Mouse (Mus musculus): ENCODE results near the gene Ikzf3. TPM values are rescaled to one million over a fixed set of nuclear protein-coding genes. Genes with fewer than 3 reads are reported as not detected.

Gene Ikzf3
- polyA plus RNA-seq, 1 experiment = 0.10 TPM

DNA sequence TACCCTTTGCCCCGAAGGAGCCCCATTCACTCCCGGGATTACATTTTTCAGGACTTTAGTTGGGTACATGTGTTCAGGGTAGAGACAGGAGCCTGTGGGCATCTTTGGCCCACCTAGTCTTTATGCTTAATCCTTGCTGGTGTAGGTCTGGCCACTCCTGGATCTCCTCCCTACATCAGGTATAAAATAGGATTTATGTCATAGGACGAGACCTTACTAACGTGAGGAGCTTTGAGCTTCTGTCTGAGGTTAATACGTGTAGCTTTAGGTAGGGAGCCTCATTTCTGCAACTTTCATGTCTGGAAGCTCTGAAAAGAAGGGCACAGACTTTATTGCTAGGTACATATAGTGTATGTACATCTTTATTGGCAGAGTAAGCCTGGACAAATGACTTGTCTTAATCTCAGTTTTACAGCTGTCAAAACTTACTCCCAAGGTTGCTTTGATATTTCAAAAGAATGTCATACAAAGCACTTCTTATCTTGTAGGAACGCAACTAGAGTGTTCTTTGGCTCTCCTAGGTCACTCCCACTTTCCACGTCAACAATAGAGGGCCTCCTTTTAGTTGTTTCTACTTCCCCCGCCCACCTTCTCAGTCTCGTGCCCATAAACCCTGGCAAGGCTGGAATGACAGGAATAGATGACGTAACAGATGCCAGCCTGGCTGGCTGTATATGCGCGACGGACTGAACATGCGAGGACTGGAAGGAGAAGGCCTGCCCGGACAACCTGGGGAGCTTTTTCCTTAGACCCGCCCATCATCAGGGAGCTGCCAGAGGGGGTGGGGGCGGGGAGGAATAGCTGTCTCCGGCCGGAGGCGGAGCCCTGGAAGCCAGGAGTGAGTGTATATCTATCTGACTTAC, 42.1 kb upstream of the Ikzf3 start:
- Histone ChIP-seq H3K4me3 (ENCODE audit: control insufficient read depth, low read depth, low read length) (peak overlapping the region; percentile 88), H3K27me3 (ENCODE audit: control insufficient read depth, insufficient read depth, low read length) (no peaks in the 10 kb centered on the region), H3K36me3 (ENCODE audit: control insufficient read depth, insufficient read depth, low read length) (no peaks in the 10 kb centered on the region), H3K4me1 (ENCODE audit: control insufficient read depth, insufficient read depth, low read length) (peaks cover 5% of the 10 kb centered on the region), H3K27ac (ENCODE audit: control insufficient read depth, insufficient read depth, low read depth, low read length) (peak overlapping the region; percentile 83)
- TF ChIP-seq CTCF (IDR thresholded peaks at IDR 0.05; ENCODE audit: control insufficient read depth, insufficient read depth, insufficient replicate concordance, low read depth, low read length) = no peak
- peak; percentile 65; the same call in 1 of the 2 replicates for TF ChIP-seq POLR2A (IDR thresholded peaks at IDR 0.05; ENCODE audit: control insufficient read depth, low read depth, low read length)

- Histone ChIP-seq H3K4me3 (ENCODE audit: control insufficient read depth, low read depth, low read length) (peak within 1 kb of the TSS; percentile 88), H3K27me3 (ENCODE audit: control insufficient read depth, insufficient read depth, low read length) (no peaks in the 10 kb centered on the region), H3K27ac (ENCODE audit: control insufficient read depth, insufficient read depth, low read depth, low read length) (peak within 1 kb of the TSS; percentile 83), H3K4me1 (ENCODE audit: control insufficient read depth, insufficient read depth, low read length) (peaks cover 5% of the 10 kb centered on the region), H3K36me3 (ENCODE audit: control insufficient read depth, insufficient read depth, low read length) (no peaks in the 10 kb centered on the region)
- TF ChIP-seq POLR2A (IDR thresholded peaks at IDR 0.05; ENCODE audit: control insufficient read depth, low read depth, low read length) (peak; percentile 64), CTCF (IDR thresholded peaks at IDR 0.05; ENCODE audit: control insufficient read depth, insufficient read depth, insufficient replicate concordance, low read depth, low read length) (no peak)
Measured at GRCm38 (mm10) chr11:98586892-98587563, 41.2 kb upstream of the Ikzf3 start, which contains the start of gene Ormdl3. TSS of gene Ormdl3 (minus strand) at chr11:98587368.

DNA sequence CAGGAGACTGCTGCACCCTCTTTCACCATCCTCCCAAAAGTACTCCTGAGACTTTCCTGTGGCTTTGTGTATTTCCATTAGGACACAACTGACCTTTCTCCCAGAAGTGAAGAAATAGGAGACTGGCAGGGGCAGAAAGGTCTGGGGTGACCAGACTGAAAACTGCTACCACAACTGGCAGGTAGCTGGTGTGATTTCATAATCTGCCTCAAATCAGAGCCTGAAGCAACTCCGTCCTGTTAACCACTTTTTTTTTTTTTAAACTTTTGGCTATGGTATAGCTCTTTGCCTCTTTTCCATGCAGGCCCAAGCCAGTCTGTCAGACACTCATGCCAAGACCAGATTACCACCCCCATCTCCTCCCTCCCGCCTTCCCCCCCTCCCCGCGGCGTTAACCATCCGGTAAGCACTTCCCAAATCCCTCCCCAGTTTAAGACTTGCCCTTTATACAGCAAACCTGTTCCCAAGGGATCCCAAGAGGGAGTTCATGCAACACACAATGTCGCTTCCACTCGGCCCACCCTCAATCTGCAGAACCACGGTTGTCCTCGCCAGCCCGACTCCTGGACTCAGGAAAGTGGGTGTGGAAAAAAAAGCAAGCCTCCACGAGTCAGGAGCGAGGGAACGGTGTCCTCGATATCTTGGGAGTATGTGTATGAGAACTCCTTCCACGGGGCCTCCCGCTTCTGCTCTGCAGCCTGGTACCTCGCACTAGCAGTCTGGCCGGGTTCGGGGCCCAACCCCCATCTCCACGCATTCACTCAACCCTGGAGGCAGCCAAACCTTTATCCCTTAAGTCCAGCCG, 40.5 kb upstream of the Ikzf3 start:
- H3K4me3 ChIP-seq (ENCODE audit: control insufficient read depth, low read depth, low read length) = peak overlapping the region; percentile 88
- no peaks in the 10 kb centered on the region for H3K27me3 ChIP-seq (ENCODE audit: control insufficient read depth, insufficient read depth, low read length)
- H3K27ac ChIP-seq (ENCODE audit: control insufficient read depth, insufficient read depth, low read depth, low read length) = peak overlapping the region; percentile 37
- TF ChIP-seq POLR2A (IDR thresholded peaks at IDR 0.05; ENCODE audit: control insufficient read depth, low read depth, low read length) = no peak
- no peak for TF ChIP-seq CTCF (IDR thresholded peaks at IDR 0.05; ENCODE audit: control insufficient read depth, insufficient read depth, insufficient replicate concordance, low read depth, low read length)
- no peaks in the 10 kb centered on the region for H3K36me3 ChIP-seq (ENCODE audit: control insufficient read depth, insufficient read depth, low read length)
- peaks cover 5% of the 10 kb centered on the region for H3K4me1 ChIP-seq (ENCODE audit: control insufficient read depth, insufficient read depth, low read length)

DNA sequence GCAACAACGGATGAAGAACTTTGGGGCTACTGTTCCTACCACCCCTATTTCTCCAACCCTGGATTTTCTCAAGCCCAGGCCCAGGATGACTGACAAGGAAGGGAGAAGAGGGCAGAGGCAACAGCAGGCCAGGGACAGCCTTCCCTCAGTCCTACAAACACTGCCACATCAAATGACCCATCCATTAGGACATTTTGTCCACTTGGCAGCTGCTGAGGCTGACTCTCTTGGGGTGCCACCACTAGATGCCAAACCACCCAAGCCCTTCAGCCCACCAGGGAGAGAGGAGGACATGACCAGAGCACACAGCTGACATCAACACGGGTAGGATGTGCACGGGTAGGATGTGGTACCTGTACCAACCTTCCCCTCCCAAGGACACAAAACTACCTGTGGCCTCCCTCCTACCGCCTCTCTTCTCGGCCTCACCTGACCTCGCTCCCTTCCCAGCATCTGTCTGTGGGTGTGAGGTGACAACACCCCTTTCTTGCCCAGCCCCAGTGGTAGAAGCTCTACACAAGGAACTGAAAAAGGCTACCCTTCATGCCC, 38.9 kb upstream of the Ikzf3 start:
- H3K36me3 ChIP-seq (ENCODE audit: control insufficient read depth, insufficient read depth, low read length) = no peaks in the 10 kb centered on the region
- no peak overlapping the region for H3K27ac ChIP-seq (ENCODE audit: control insufficient read depth, insufficient read depth, low read depth, low read length)
- no peak for TF ChIP-seq CTCF (IDR thresholded peaks at IDR 0.05; ENCODE audit: control insufficient read depth, insufficient read depth, insufficient replicate concordance, low read depth, low read length)
- no peak for TF ChIP-seq POLR2A (IDR thresholded peaks at IDR 0.05; ENCODE audit: control insufficient read depth, low read depth, low read length)
- no peaks in the 10 kb centered on the region for H3K27me3 ChIP-seq (ENCODE audit: control insufficient read depth, insufficient read depth, low read length)
- H3K4me3 ChIP-seq (ENCODE audit: control insufficient read depth, low read depth, low read length) = peak overlapping the region; percentile 88
- H3K4me1 ChIP-seq (ENCODE audit: control insufficient read depth, insufficient read depth, low read length) = peaks cover 5% of the 10 kb centered on the region

GRCm38 (mm10) chr11:98584146-98584545, 38.3 kb upstream of the Ikzf3 start:
- Histone ChIP-seq H3K4me3 (ENCODE audit: control insufficient read depth, low read depth, low read length) (no peak overlapping the region), H3K27ac (ENCODE audit: control insufficient read depth, insufficient read depth, low read depth, low read length) (no peak overlapping the region), H3K36me3 (ENCODE audit: control insufficient read depth, insufficient read depth, low read length) (no peaks in the 10 kb centered on the region), H3K4me1 (ENCODE audit: control insufficient read depth, insufficient read depth, low read length) (peaks cover 5% of the 10 kb centered on the region), H3K27me3 (ENCODE audit: control insufficient read depth, insufficient read depth, low read length) (no peaks in the 10 kb centered on the region)
- no peak for TF ChIP-seq CTCF (IDR thresholded peaks at IDR 0.05; ENCODE audit: control insufficient read depth, insufficient read depth, insufficient replicate concordance, low read depth, low read length)
- TF ChIP-seq POLR2A (IDR thresholded peaks at IDR 0.05; ENCODE audit: control insufficient read depth, low read depth, low read length) = no peak

- H3K36me3 ChIP-seq (ENCODE audit: control insufficient read depth, insufficient read depth, low read length) = no peaks in the 10 kb centered on the region
- no peaks in the 10 kb centered on the region for H3K27me3 ChIP-seq (ENCODE audit: control insufficient read depth, insufficient read depth, low read length)
- no peak overlapping the region for H3K4me3 ChIP-seq (ENCODE audit: control insufficient read depth, low read depth, low read length)
- H3K27ac ChIP-seq (ENCODE audit: control insufficient read depth, insufficient read depth, low read depth, low read length) = no peak overlapping the region
- H3K4me1 ChIP-seq (ENCODE audit: control insufficient read depth, insufficient read depth, low read length) = peaks cover 5% of the 10 kb centered on the region
- TF ChIP-seq POLR2A (IDR thresholded peaks at IDR 0.05; ENCODE audit: control insufficient read depth, low read depth, low read length) (no peak), CTCF (IDR thresholded peaks at IDR 0.05; ENCODE audit: control insufficient read depth, insufficient read depth, insufficient replicate concordance, low read depth, low read length) (no peak)
Measured at GRCm38 (mm10) chr11:98583571-98583970, 37.7 kb upstream of the Ikzf3 start.

All from testis, adult 2 months (tissue).